Mouse (Mus musculus) heart, postnatal 0 days (tissue): ENCODE data around the gene Wwox. TPM values are rescaled to one million over a fixed set of nuclear protein-coding genes. Genes with fewer than 3 reads are reported as not detected.

Experiments
- ATAC-seq: fragments of 200-750 bp; cut with Nextera tagmentation; 2 replicates; pipeline ENCODE4 v1.8.0; 2017; ENCODE audit warnings: low read depth, moderate number of reproducible peaks, moderate library complexity; ENCODE audit not compliant: insufficient read depth
- DNase-seq: peaks from one replicate; pipeline ENCODE4 v3.0.0-alpha.2; 2016; ENCODE audit warnings: low spot score
- H3K27ac ChIP-seq: fragments of 300-500 bp; sonication (generic); 2 replicates; pipeline ENCODE4 v1.5.1; 2014; ENCODE audit warnings: low read depth, mild to moderate bottlenecking
- H3K27me3 ChIP-seq: fragments of 300-500 bp; sonication (generic); 2 replicates; pipeline ENCODE4 v1.6.1; 2014; ENCODE audit warnings: low read length, mixed read lengths; ENCODE audit not compliant: control insufficient read depth, insufficient read depth
- H3K36me3 ChIP-seq: fragments of 300-500 bp; sonication (generic); replicated peaks from 2 replicates; pipeline ENCODE4 v1.6.1; 2014; ENCODE audit warnings: low read length, mixed read lengths; ENCODE audit not compliant: control insufficient read depth, insufficient read depth
- H3K4me1 ChIP-seq: fragments of 300-500 bp; sonication (generic); 2 replicates; pipeline ENCODE4 v1.6.1; 2014; ENCODE audit warnings: antibody characterized with exemption; ENCODE audit not compliant: control insufficient read depth, insufficient read depth
- H3K4me2 ChIP-seq: fragments of 300-500 bp; sonication (generic); 2 replicates; pipeline ENCODE4 v1.6.1; 2014; ENCODE audit warnings: low read depth, mild to moderate bottlenecking, low read length, moderate library complexity
- H3K4me3 ChIP-seq: fragments of 300-500 bp; sonication (generic); 2 replicates; pipeline ENCODE4 v1.5.1; 2014; ENCODE audit warnings: low read depth, low read length
- H3K9ac ChIP-seq: fragments of 300-500 bp; sonication (generic); replicated peaks from 2 replicates; pipeline ENCODE4 v1.6.1; 2014; ENCODE audit warnings: low read depth, low read length, mixed read lengths
- H3K9me3 ChIP-seq: fragments of 300-500 bp; sonication (generic); replicated peaks from 2 replicates; pipeline ENCODE4 v1.6.1; 2016; ENCODE audit warnings: low read length; ENCODE audit not compliant: control insufficient read depth
- CTCF ChIP-seq: IDR thresholded peaks from 2 replicates; pipeline ENCODE4 v1.5.1; 2016; ENCODE audit warnings: antibody characterized with exemption, control low read depth, low read depth
- EP300 ChIP-seq: IDR thresholded peaks from 2 replicates; pipeline ENCODE4 v1.6.1; 2016; ENCODE audit warnings: antibody characterized with exemption, low read depth
- WGBS: fragments of 180-500 bp; shearing (Covaris S2); extraction: QIAGEN DNeasy Blood & Tissue Kit; methylation state at CpG from one replicate; pipeline ENCODE4 v1.1.7; 2014; 5-methylcytosine and 5-hydroxymethylcytosine counted together
- polyA plus RNA-seq: library from polyadenylated mRNA; unstranded; fragments of >200 nt; fragmentation: Nextera tagmentation; extraction: Ambion mirVana; gene quantifications from 2 replicates; pipeline ENCODE4 v1.2.1, GENCODE M21; 2015
- total RNA-seq: library from RNA; depleted of rRNA; stranded (reverse); fragments of >200 nt; gene quantifications from 2 replicates; pipeline ENCODE4 v1.2.3, GENCODE M21; 2014; ENCODE audit warnings: low replicate concordance

Wwox gene
- total and polyA plus RNA-seq, 2 experiments from 2014 or later = 7.5 to 9.6 TPM

- Histone ChIP-seq H3K27me3 (no peaks in the 10 kb centered on the region), H3K27ac (no peak overlapping the region), H3K4me1 (no peaks in the 10 kb centered on the region), H3K36me3 (no peaks in the 10 kb centered on the region), H3K4me2 (no peak overlapping the region), H3K9me3 (no peaks in the 10 kb centered on the region), H3K9ac (no peak overlapping the region), H3K4me3 (no peak overlapping the region)
- no peak for ATAC-seq
- no peak for DNase-seq
- 28% methylated on average over 2 of the region's 2 CpGs for WGBS
- TF ChIP-seq CTCF = no peak
Measured at GRCm38 (mm10) chr8:115186882-115187281, 747.4 kb downstream of the Wwox start.

- H3K4me3 ChIP-seq = no peak overlapping the region
- DNase-seq = no peak
- TF ChIP-seq CTCF = no peak
- no peak for TF ChIP-seq EP300
- H3K36me3 ChIP-seq = no peaks in the 10 kb centered on the region
- H3K27ac ChIP-seq = no peak overlapping the region
- no peak overlapping the region for H3K9ac ChIP-seq
- H3K4me2 ChIP-seq = no peak overlapping the region
- no peaks in the 10 kb centered on the region for H3K4me1 ChIP-seq
- no peaks in the 10 kb centered on the region for H3K27me3 ChIP-seq
- no peaks in the 10 kb centered on the region for H3K9me3 ChIP-seq
- no peak for ATAC-seq
- 81% methylated on average over 4 of the region's 4 CpGs for WGBS
Measured at GRCm38 (mm10) chr8:115188446-115188845, 749.0 kb downstream of the Wwox start.

GRCm38 (mm10) chr8:115189836-115190235 is 750.4 kb downstream of the Wwox start:
- Histone ChIP-seq H3K27me3 (no peaks in the 10 kb centered on the region), H3K4me3 (no peak overlapping the region), H3K9me3 (no peaks in the 10 kb centered on the region), H3K4me1 (no peaks in the 10 kb centered on the region), H3K9ac (no peak overlapping the region), H3K4me2 (no peak overlapping the region), H3K27ac (no peak overlapping the region), H3K36me3 (no peaks in the 10 kb centered on the region)
- TF ChIP-seq CTCF (no peak), EP300 (no peak)
- ATAC-seq (no peak), DNase-seq (no peak)
- WGBS = 57% methylated on average over 11 of the region's 11 CpGs

DNA sequence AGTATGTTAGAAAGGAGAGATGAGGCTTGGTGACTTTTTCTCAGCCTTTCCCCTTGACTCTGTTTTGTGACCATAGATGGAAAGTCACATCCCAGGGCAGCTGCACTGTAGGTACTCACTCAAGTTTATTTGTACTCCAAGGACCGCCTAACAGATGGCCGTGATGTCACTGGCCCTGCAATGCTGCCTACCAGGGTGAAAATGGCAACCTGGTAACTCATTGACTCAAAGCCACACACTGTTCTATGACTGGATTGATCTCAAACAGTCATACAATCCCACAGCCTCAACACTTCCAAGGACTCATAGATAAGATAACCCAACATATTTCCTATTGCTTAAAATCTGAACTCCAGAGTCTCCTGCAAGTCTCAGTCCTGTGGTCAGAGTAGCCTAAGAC is 754.3 kb downstream of the Wwox start:
- Histone ChIP-seq H3K9ac (no peak overlapping the region), H3K27me3 (no peaks in the 10 kb centered on the region), H3K27ac (no peak overlapping the region), H3K36me3 (no peaks in the 10 kb centered on the region), H3K4me3 (no peak overlapping the region), H3K9me3 (no peaks in the 10 kb centered on the region), H3K4me2 (no peak overlapping the region), H3K4me1 (no peaks in the 10 kb centered on the region)
- no peak for TF ChIP-seq CTCF
- TF ChIP-seq EP300 = no peak
- ATAC-seq (no peak), DNase-seq (no peak)
- WGBS = 81% methylated on average over 2 of the region's 2 CpGs

DNA sequence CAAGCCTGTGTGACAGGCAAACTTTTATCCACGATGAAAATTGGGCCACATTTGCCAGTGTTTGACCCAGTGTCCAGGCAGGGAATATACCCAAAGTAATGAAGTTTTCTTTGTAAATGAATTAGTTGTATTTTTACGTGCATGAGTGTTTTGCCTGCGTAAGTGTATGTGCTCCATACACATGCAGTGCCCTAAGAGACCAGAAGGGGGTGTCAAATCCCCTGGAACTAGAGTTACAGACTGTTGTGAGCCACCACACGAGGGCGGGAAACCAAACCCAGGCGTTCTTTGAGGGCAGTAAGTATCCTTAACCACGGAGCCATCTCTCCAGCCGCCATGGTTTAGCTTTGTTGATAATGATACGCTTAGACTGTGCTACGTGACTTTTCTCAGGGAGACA is 755.9 kb downstream of the Wwox start:
- TF ChIP-seq EP300 = no peak
- TF ChIP-seq CTCF = no peak
- H3K9me3 ChIP-seq = no peaks in the 10 kb centered on the region
- ATAC-seq (no peak), DNase-seq (no peak)
- H3K4me2 ChIP-seq = no peak overlapping the region
- no peaks in the 10 kb centered on the region for H3K36me3 ChIP-seq
- H3K27ac ChIP-seq = no peak overlapping the region
- H3K4me1 ChIP-seq = no peaks in the 10 kb centered on the region
- no peak overlapping the region for H3K9ac ChIP-seq
- H3K4me3 ChIP-seq = no peak overlapping the region
- no peaks in the 10 kb centered on the region for H3K27me3 ChIP-seq
- WGBS = 90% methylated on average over 10 of the region's 10 CpGs

DNA sequence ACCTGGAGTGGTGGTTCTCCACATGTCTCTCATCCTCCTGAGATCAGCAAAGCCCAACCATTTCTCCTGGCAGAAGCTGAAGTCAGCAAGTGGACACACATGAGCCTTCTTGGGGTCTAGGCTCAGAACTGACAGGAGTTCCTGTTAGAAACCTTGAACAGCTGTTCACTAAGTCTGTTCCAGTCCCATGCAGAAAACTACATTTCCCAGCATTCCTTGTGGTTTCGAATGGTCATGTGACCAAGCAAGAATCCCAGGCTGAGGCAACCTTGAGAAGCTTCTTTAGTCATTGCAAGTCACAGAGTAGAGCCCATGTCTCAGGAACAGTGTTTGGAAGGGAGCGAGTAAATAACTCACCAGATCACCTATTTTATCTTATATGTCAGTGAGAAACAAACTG is 757.4 kb downstream of the Wwox start:
- Histone ChIP-seq H3K9ac (no peak overlapping the region), H3K9me3 (no peaks in the 10 kb centered on the region), H3K36me3 (no peaks in the 10 kb centered on the region), H3K4me3 (no peak overlapping the region), H3K27me3 (no peaks in the 10 kb centered on the region), H3K4me1 (no peaks in the 10 kb centered on the region), H3K27ac (no peak overlapping the region), H3K4me2 (no peak overlapping the region)
- no peak for ATAC-seq
- 72% methylated on average over 2 of the region's 2 CpGs for WGBS
- TF ChIP-seq EP300 = no peak
- TF ChIP-seq CTCF = no peak
- DNase-seq = no peak
